Mouse (Mus musculus): ENCODE measurements at regions not wholly inside any gene's neighbourhood (a gene's known extent, or its start where the extent isn't known, plus 50 kb on each side); places are given as distances from the start of the nearest gene placed in this dataset.
A peak's percentile ranks its signal among the peaks of the same experiment; 100 is the strongest.
"Not testable (repeated sequence)": the region's sequence is repeated elsewhere in the genome, so short reads cannot be mapped to it uniquely, and the experiment has no call there.

- no peak for TF ChIP-seq CTCF (IDR thresholded peaks at IDR 0.05)
- DNase-seq (ENCODE audit: low read depth, low spot score) = no peak
- ChIA-PET CTCF (no interaction called here), POLR2A (no interaction called here)
- H3K27me3 ChIP-seq = no peaks in the 10 kb centered on the region
- in situ Hi-C loops (cut with MboI; ENCODE audit: low pct_unique_long_range_greater_than_20kb) = no loop called here
- ATAC-seq = no peak
These were observed 196.9 kb upstream of the Arsj start for GRCm38 (mm10) chr3:126166542-126166941.

GRCm38 (mm10) chr3:126209024-126209423, 154.5 kb upstream of the Arsj start:
- in situ Hi-C loops (cut with MboI; ENCODE audit: low pct_unique_long_range_greater_than_20kb) = no loop called here
- ATAC-seq (no peak), DNase-seq (ENCODE audit: low read depth, low spot score) (no peak)
- TF ChIP-seq CTCF (IDR thresholded peaks at IDR 0.05) = no peak
- POLR2A ChIA-PET = no interaction called here
- CTCF ChIA-PET = no interaction called here
- H3K27me3 ChIP-seq = no peaks in the 10 kb centered on the region

GRCm38 (mm10) chr3:126210226-126210625, 153.3 kb upstream of the Arsj start:
- in situ Hi-C loops (cut with MboI; ENCODE audit: low pct_unique_long_range_greater_than_20kb) = no loop called here
- ChIA-PET POLR2A (no interaction called here), CTCF (no interaction called here)
- DNase-seq (ENCODE audit: low read depth, low spot score) = no peak
- TF ChIP-seq CTCF (IDR thresholded peaks at IDR 0.05) = no peak
- no peak for ATAC-seq
- no peaks in the 10 kb centered on the region for H3K27me3 ChIP-seq

- no peaks in the 10 kb centered on the region for H3K27me3 ChIP-seq
- in situ Hi-C loops (cut with MboI; ENCODE audit: low pct_unique_long_range_greater_than_20kb) = no loop called here
- POLR2A ChIA-PET = no interaction called here
- no peak for TF ChIP-seq CTCF (IDR thresholded peaks at IDR 0.05)
- CTCF ChIA-PET = interaction anchor here (1.4 kb wide), 1 partner anchor 10 kb away, joined by 3 read pairs; no protein-coding TSS in a partner anchor
- ATAC-seq (no peak), DNase-seq (ENCODE audit: low read depth, low spot score) (no peak)
These were observed 135.9 kb upstream of the Arsj start for GRCm38 (mm10) chr3:126227575-126227974.

- CTCF ChIA-PET = no interaction called here
- in situ Hi-C loops (cut with MboI; ENCODE audit: low pct_unique_long_range_greater_than_20kb) = no loop called here
- TF ChIP-seq CTCF (IDR thresholded peaks at IDR 0.05) = no peak
These were observed 117.7 kb upstream of the Arsj start for GRCm38 (mm10) chr3:126245834-126246233.

GRCm38 (mm10) chr3:126261270-126261669, 102.2 kb upstream of the Arsj start:
- DNase-seq (ENCODE audit: low read depth, low spot score) (no peak), ATAC-seq (no peak)
- in situ Hi-C loops (cut with MboI; ENCODE audit: low pct_unique_long_range_greater_than_20kb) = no loop called here
- ChIA-PET POLR2A (no interaction called here), CTCF (interaction anchor here (1.1 to 4.9 kb wide), 2 partner anchors 9 to 214 kb away, joined by 3 to 31 read pairs; no protein-coding TSS in a partner anchor)
- no peaks in the 10 kb centered on the region for H3K27me3 ChIP-seq
- TF ChIP-seq CTCF (IDR thresholded peaks at IDR 0.05) = peak; percentile 66

More at GRCm38 (mm10) chr3:126245834-126246233, 117.7 kb upstream of the Arsj start:
- DNase-seq (ENCODE audit: low read depth, low spot score) (no peak), ATAC-seq (no peak)
- no peaks in the 10 kb centered on the region for H3K27me3 ChIP-seq
- POLR2A ChIA-PET = no interaction called here

- TF ChIP-seq CTCF (IDR thresholded peaks at IDR 0.05) = peak; percentile 21
- ATAC-seq; POLR2A ChIA-PET; H3K27me3 ChIP-seq; DNase-seq (ENCODE audit: low read depth, low spot score): not testable (repeated sequence)
- in situ Hi-C loops (cut with MboI; ENCODE audit: low pct_unique_long_range_greater_than_20kb) = loop anchor here (10.0 kb wide), 1 partner anchor 417 kb away; no protein-coding TSS in a partner anchor
- CTCF ChIA-PET = interaction anchor here (1.0 to 3.8 kb wide), 6 partner anchors 11 to 225 kb away, joined by 3 to 31 read pairs (median 4); no protein-coding TSS in a partner anchor
These were observed 91.5 kb upstream of the Arsj start for GRCm38 (mm10) chr3:126272027-126272426.

GRCm38 (mm10) chr3:126273566-126273965, 89.9 kb upstream of the Arsj start:
- no peak for TF ChIP-seq CTCF (IDR thresholded peaks at IDR 0.05)
- CTCF ChIA-PET = no interaction called here
- in situ Hi-C loops (cut with MboI; ENCODE audit: low pct_unique_long_range_greater_than_20kb) = loop anchor here (10.0 kb wide), 1 partner anchor 419 kb away; no protein-coding TSS in a partner anchor
- ATAC-seq (no peak), DNase-seq (ENCODE audit: low read depth, low spot score) (no peak)
- POLR2A ChIA-PET = no interaction called here
- no peaks in the 10 kb centered on the region for H3K27me3 ChIP-seq

GRCm38 (mm10) chr3:126276008-126276700, 87.3 kb upstream of the Arsj start:
- in situ Hi-C loops (cut with MboI; ENCODE audit: low pct_unique_long_range_greater_than_20kb) = loop anchor here (10.0 kb wide), 1 partner anchor 421 kb away; no protein-coding TSS in a partner anchor
- no peak for TF ChIP-seq CTCF (IDR thresholded peaks at IDR 0.05)
- ChIA-PET POLR2A (no interaction called here), CTCF (interaction anchor here (1.4 kb wide), 1 partner anchor 13 kb away, joined by 6 read pairs; no protein-coding TSS in a partner anchor)
- ATAC-seq = peak; percentile 77
- H3K27me3 ChIP-seq = no peaks in the 10 kb centered on the region
- DNase-seq (ENCODE audit: low read depth, low spot score) = peak; percentile 55

GRCm38 (mm10) chr3:126284294-126285090, 79.0 kb upstream of the Arsj start:
- no peak for TF ChIP-seq CTCF (IDR thresholded peaks at IDR 0.05)
- POLR2A ChIA-PET = no interaction called here
- no peaks in the 10 kb centered on the region for H3K27me3 ChIP-seq

GRCm38 (mm10) chr3:126292259-126292658, 71.2 kb upstream of the Arsj start:
- DNase-seq (ENCODE audit: low read depth, low spot score) (peak; percentile 75), ATAC-seq (peak; percentile 79)
- in situ Hi-C loops (cut with MboI; ENCODE audit: low pct_unique_long_range_greater_than_20kb) = no loop called here
- POLR2A ChIA-PET = no interaction called here
- CTCF ChIA-PET = interaction anchor here (0.9 to 1.6 kb wide), 3 partner anchors 10 to 21 kb away, joined by 3 to 4 read pairs (median 3); no protein-coding TSS in a partner anchor
- no peaks in the 10 kb centered on the region for H3K27me3 ChIP-seq
- no peak for TF ChIP-seq CTCF (IDR thresholded peaks at IDR 0.05)

More at GRCm38 (mm10) chr3:126284294-126285090, 79.0 kb upstream of the Arsj start:
- no peak for DNase-seq (ENCODE audit: low read depth, low spot score)
- ATAC-seq = no peak
- in situ Hi-C loops (cut with MboI; ENCODE audit: low pct_unique_long_range_greater_than_20kb) = no loop called here
- CTCF ChIA-PET = interaction anchor here (0.9 to 2.3 kb wide), 3 partner anchors 12 to 57 kb away, joined by 3 to 6 read pairs (median 4); no protein-coding TSS in a partner anchor

All from Patski (cell line).